Mouse (Mus musculus) myocyte (in vitro differentiated cells): ENCODE measurements around the gene Zbtb38. TPM values are rescaled to one million over a fixed set of nuclear protein-coding genes. Genes with fewer than 3 reads are reported as not detected.

Experiments used
- H3K27me3 ChIP-seq: one replicate; pipeline ENCODE4 v1.6.1; 2011; ENCODE audit not compliant: control insufficient read depth, insufficient read depth, insufficient read length
- H3K36me3 ChIP-seq: one replicate; pipeline ENCODE4 v1.6.1; 2011; ENCODE audit not compliant: control insufficient read depth, insufficient read depth
- H3K4me2 ChIP-seq: one replicate; pipeline ENCODE4 v1.6.1; 2011; ENCODE audit warnings: low read depth, control low read depth
- H3K4me3 ChIP-seq: one replicate; pipeline ENCODE4 v1.5.1; 2011; ENCODE audit warnings: mild to moderate bottlenecking, control low read depth, moderate library complexity
- H3K79me2 ChIP-seq: one replicate; pipeline ENCODE4 v1.6.1; 2011; ENCODE audit not compliant: control insufficient read depth, insufficient read depth
- H3ac ChIP-seq: one replicate; pipeline ENCODE4 v1.6.1; 2011; ENCODE audit not compliant: control insufficient read depth, insufficient read length
- CEBPB ChIP-seq: IDR thresholded peaks from 2 replicates; pipeline ENCODE4 v1.6.1; 2011; ENCODE audit warnings: mild to moderate bottlenecking, moderate library complexity; ENCODE audit not compliant: poor library complexity, insufficient read depth, severe bottlenecking
- E2F4 ChIP-seq: IDR thresholded peaks from one replicate; pipeline ENCODE4 v1.6.1; 2011; ENCODE audit warnings: mild to moderate bottlenecking, control low read depth, moderate library complexity; ENCODE audit not compliant: insufficient read depth
- MAX ChIP-seq: IDR thresholded peaks from one replicate; pipeline ENCODE4 v1.6.1; 2011; ENCODE audit warnings: low read depth, mild to moderate bottlenecking, control low read depth
- MYOD1 ChIP-seq, 3 experiments: IDR thresholded peaks; one replicate each; pipeline ENCODE4 v1.6.1; 2011; ENCODE audit warnings: control low read depth in 2 of 3, low read depth in 2 of 3, mild to moderate bottlenecking in 2 of 3, moderate library complexity in 1 of 3; ENCODE audit not compliant: insufficient read length in 2 of 3, control insufficient read depth in 1 of 3
- MYOG ChIP-seq, 3 experiments: IDR thresholded peaks; one replicate each; pipeline ENCODE4 v1.6.1; 2011; ENCODE audit warnings: control low read depth in 2 of 3, low read depth in 2 of 3, mild to moderate bottlenecking in 2 of 3; ENCODE audit not compliant: insufficient read length in 2 of 3, control insufficient read depth in 1 of 3, insufficient read depth in 1 of 3
- POLR2A ChIP-seq: IDR thresholded peaks from one replicate; pipeline ENCODE4 v1.6.1; 2011; ENCODE audit warnings: low read depth, mild to moderate bottlenecking, control low read depth, moderate library complexity; ENCODE audit not compliant: insufficient read length
- POLR2AphosphoS2 ChIP-seq: IDR thresholded peaks from one replicate; pipeline ENCODE4 v1.6.1; 2011; ENCODE audit warnings: low read depth, control low read depth; ENCODE audit not compliant: insufficient read length
- REST ChIP-seq: IDR thresholded peaks from one replicate; pipeline ENCODE4 v1.6.1; 2011; ENCODE audit warnings: mild to moderate bottlenecking, control low read depth, moderate library complexity; ENCODE audit not compliant: insufficient read depth, insufficient read length
- SRF ChIP-seq: IDR thresholded peaks from one replicate; pipeline ENCODE4 v1.6.1; 2011; ENCODE audit warnings: low read depth; ENCODE audit not compliant: control insufficient read depth, insufficient read length
- TCF12 ChIP-seq: IDR thresholded peaks from one replicate; pipeline ENCODE4 v1.6.1; 2011; ENCODE audit warnings: mild to moderate bottlenecking, control low read depth; ENCODE audit not compliant: poor library complexity, insufficient read depth, severe bottlenecking
- TCF3 ChIP-seq: IDR thresholded peaks from one replicate; pipeline ENCODE4 v1.6.1; 2011; ENCODE audit warnings: low read depth, control low read depth; ENCODE audit not compliant: insufficient read length
- USF1 ChIP-seq: IDR thresholded peaks from one replicate; pipeline ENCODE4 v1.6.1; 2011; ENCODE audit warnings: low read depth, mild to moderate bottlenecking, control low read depth, moderate library complexity
- polyA plus RNA-seq: library from polyadenylated mRNA; unstranded; fragments of >200 nt; fragmentation: generic; extraction: Trizol; gene quantifications from one replicate; pipeline ENCODE4 v1.2.1, GENCODE M21; 2012; ENCODE audit warnings: missing spikeins

The Zbtb38 gene
- polyA plus RNA-seq, 1 experiment = 9.1 TPM

DNA sequence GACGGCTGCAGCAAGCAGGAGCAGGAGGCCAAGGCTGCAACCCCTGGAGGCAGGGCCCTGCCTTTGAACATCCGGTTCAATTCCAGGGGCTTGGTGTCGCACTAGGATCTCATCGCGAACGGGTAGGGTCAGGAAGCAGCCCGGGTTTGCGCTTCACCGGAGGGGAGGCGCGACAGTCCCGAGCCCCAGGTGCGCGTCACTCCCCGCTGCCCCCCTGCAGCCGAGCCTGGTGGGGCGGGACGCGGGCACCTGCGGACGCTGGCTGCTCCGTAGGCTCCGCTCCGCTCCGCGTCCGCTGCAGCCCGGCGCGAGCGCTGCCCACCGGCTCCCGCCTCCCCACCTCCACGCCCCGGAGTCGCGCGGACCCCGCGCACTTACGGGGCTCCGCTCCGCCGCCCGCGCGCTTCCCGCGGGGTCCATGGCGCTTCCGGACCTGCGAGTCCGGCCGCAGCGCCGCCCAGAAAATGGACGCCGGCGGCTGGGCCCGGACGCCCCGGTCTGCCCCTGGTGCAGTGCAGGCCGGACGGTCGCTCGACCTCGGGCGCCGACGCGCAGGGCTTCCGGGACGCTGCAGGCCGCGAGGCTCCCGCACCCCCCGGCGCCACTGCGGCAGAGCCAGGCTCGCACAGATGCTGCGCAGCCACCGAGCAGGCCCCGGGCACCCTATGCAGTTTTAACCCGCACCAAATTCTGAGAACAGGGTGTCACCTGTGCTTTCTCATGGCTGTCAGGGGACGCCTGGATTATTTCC lies 33.0 kb downstream of the Zbtb38 start:
- no peak for TF ChIP-seq TCF3
- TF ChIP-seq E2F4 = no peak
- no peak for TF ChIP-seq USF1
- TF ChIP-seq MAX = no peak
- no peak for TF ChIP-seq MYOG (IDR thresholded peaks at IDR 0.05; ENCODE audit: control insufficient read depth in 1 of 3, insufficient read depth in 1 of 3, insufficient read length in 2 of 3, low read depth in 2 of 3)
- peak in 1 of 3 experiments; percentile 30 for TF ChIP-seq MYOD1 (IDR thresholded peaks at IDR 0.05; ENCODE audit: control insufficient read depth in 1 of 3, insufficient read length in 2 of 3, low read depth in 2 of 3)
- TF ChIP-seq SRF = no peak
- TF ChIP-seq TCF12 = no peak
- no peak for TF ChIP-seq REST
- peak; percentile 90 for TF ChIP-seq POLR2AphosphoS2
- no peak for TF ChIP-seq CEBPB
- peak; percentile 36 for TF ChIP-seq POLR2A
- Histone ChIP-seq H3K27me3 (no peaks in the 10 kb centered on the region), H3ac (peak overlapping the region; percentile 49), H3K36me3 (peaks cover 16% of the 10 kb centered on the region), H3K4me3 (peak overlapping the region; percentile 18), H3K4me2 (peak overlapping the region; percentile 82), H3K79me2 (peaks cover 53% of the 10 kb centered on the region)

DNA sequence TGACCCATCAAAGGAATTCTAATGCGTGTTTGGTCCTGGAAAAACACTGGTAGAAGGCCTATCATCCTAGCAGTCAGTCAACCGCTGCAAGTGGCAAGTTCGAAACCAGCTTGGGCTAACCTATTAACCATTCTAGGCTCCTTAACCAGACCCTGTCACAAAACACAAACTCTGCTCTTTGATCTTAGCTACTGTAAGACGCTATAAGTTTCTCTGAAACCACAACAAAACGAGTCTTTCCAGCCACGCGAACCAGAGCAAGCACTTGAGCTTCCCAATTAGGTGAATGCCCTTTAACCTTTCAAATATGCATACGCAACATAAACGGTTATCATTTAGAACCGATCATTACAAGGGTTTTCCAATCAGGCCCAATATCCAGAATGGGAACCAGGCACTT lies 33.7 kb downstream of the Zbtb38 start:
- peaks cover 16% of the 10 kb centered on the region for H3K36me3 ChIP-seq
- H3K4me2 ChIP-seq = peak overlapping the region; percentile 53
- H3ac ChIP-seq = peak overlapping the region; percentile 49
- H3K4me3 ChIP-seq = peak overlapping the region; percentile 18
- TF ChIP-seq TCF3 (no peak), MAX (no peak), POLR2AphosphoS2 (no peak), SRF (no peak), CEBPB (no peak), MYOD1 (IDR thresholded peaks at IDR 0.05; ENCODE audit: control insufficient read depth in 1 of 3, insufficient read length in 2 of 3, low read depth in 2 of 3) (no peak), USF1 (no peak), E2F4 (no peak), TCF12 (no peak), REST (no peak), POLR2A (no peak), MYOG (IDR thresholded peaks at IDR 0.05; ENCODE audit: control insufficient read depth in 1 of 3, insufficient read depth in 1 of 3, insufficient read length in 2 of 3, low read depth in 2 of 3) (no peak)
- no peaks in the 10 kb centered on the region for H3K27me3 ChIP-seq
- peaks cover 53% of the 10 kb centered on the region for H3K79me2 ChIP-seq

DNA sequence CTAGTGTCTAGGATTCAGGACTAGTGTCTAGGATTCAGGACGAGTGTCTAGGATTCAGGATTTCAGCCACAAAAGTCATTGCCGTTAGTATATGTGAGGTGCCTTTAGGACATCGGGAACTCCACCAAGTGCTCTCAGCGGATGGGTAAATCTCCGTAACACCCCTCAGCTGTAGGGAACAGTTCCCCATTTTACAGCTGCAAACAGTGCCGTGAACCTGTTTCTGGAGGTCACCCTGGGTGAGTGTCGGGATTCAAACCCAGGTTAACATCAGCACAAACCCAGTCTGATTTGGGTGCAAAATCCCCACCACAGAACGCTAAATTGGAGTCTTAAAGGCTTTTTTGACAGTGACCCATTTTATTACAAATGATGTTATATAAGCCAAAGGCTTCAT lies 34.2 kb downstream of the Zbtb38 start:
- Histone ChIP-seq H3ac (no peak overlapping the region), H3K4me2 (no peak overlapping the region), H3K36me3 (peaks cover 16% of the 10 kb centered on the region), H3K79me2 (peaks cover 53% of the 10 kb centered on the region), H3K4me3 (no peak overlapping the region), H3K27me3 (no peaks in the 10 kb centered on the region)
- no peak for TF ChIP-seq USF1
- no peak for TF ChIP-seq E2F4
- TF ChIP-seq TCF3 = no peak
- TF ChIP-seq MYOG (IDR thresholded peaks at IDR 0.05; ENCODE audit: control insufficient read depth in 1 of 3, insufficient read depth in 1 of 3, insufficient read length in 2 of 3, low read depth in 2 of 3) = no peak
- TF ChIP-seq MYOD1 (IDR thresholded peaks at IDR 0.05; ENCODE audit: control insufficient read depth in 1 of 3, insufficient read length in 2 of 3, low read depth in 2 of 3) = no peak
- TF ChIP-seq MAX = no peak
- no peak for TF ChIP-seq CEBPB
- no peak for TF ChIP-seq REST
- no peak for TF ChIP-seq POLR2AphosphoS2
- no peak for TF ChIP-seq SRF
- TF ChIP-seq POLR2A = no peak
- no peak for TF ChIP-seq TCF12

DNA sequence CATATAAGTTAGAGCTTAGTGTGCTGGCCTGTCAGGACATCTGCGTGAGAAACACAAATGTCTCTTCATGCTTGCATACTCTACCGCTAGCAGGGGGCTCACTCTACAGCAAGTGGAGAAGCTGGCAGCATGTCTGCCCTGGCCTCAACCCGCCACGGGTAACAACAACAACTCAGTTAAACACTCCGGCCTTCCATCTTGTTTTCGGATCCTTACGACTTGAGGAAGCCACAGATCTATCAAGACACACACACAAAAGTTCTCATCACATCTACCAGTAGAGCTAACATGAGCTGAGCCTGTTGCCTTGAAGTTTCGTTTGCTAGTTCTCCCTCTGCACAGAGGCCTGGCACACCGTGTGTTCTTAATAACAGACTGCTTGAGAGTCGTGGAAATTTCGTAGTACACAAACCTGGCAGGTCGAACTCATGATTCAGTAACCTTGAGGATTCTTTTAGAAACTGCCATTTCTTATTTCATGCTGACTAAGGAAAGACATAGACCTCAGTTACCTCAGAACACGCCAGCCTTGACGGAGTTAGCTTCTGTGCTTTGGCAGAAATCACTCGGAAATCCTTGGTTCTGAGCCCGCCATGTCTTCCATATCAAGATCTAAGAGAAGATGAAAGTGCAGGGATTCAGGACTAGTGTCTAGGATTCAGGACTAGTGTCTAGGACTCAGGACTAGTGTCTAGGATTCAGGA lies 34.8 kb downstream of the Zbtb38 start:
- Histone ChIP-seq H3K4me2 (no peak overlapping the region), H3K27me3 (no peaks in the 10 kb centered on the region), H3ac (no peak overlapping the region), H3K36me3 (peaks cover 11% of the 10 kb centered on the region), H3K4me3 (no peak overlapping the region), H3K79me2 (peaks cover 54% of the 10 kb centered on the region)
- no peak for TF ChIP-seq POLR2A
- no peak for TF ChIP-seq USF1
- TF ChIP-seq SRF = no peak
- no peak for TF ChIP-seq MAX
- no peak for TF ChIP-seq TCF3
